Mouse (Mus musculus) A20 (cell line): ENCODE measurements around the gene Gck.

Experiments
- DNase-seq: peaks from one replicate; pipeline ENCODE4 v3.0.0-alpha.2; 2011; ENCODE audit warnings: low read depth, low spot score

Gene Gck

GRCm38 (mm10) chr11:5877421-5877820, 72.5 kb downstream of the Gck start:
- no peak for DNase-seq

- no peak for DNase-seq
Observed at GRCm38 (mm10) chr11:5873192-5873591, 76.7 kb downstream of the Gck start.

GRCm38 (mm10) chr11:5872707-5873106, 77.2 kb downstream of the Gck start:
- DNase-seq: no peak

GRCm38 (mm10) chr11:5870069-5870468, 79.8 kb downstream of the Gck start:
- no peak for DNase-seq

GRCm38 (mm10) chr11:5869331-5869730, 80.5 kb downstream of the Gck start:
- DNase-seq: no peak

- no peak for DNase-seq
Observed at GRCm38 (mm10) chr11:5868324-5868723, 81.6 kb downstream of the Gck start.

GRCm38 (mm10) chr11:5867196-5867595, 82.7 kb downstream of the Gck start:
- no peak for DNase-seq

GRCm38 (mm10) chr11:5862394-5863105, 87.3 kb downstream of the Gck start:
- no peak for DNase-seq

GRCm38 (mm10) chr11:5861678-5862393, 88.0 kb downstream of the Gck start, which contains the start of gene Aebp1:
Aebp1 (plus strand) TSS chr11:5861947.
- no peak for DNase-seq

- no peak for DNase-seq
Observed at GRCm38 (mm10) chr11:5860639-5861038, 89.2 kb downstream of the Gck start.

GRCm38 (mm10) chr11:5859883-5860550, 89.9 kb downstream of the Gck start:
- no peak for DNase-seq

- peak; percentile 25 for DNase-seq
Observed at GRCm38 (mm10) chr11:5858723-5859122, 91.2 kb downstream of the Gck start.

GRCm38 (mm10) chr11:5856479-5857130, 93.3 kb downstream of the Gck start:
- no peak for DNase-seq

GRCm38 (mm10) chr11:5855902-5856301, 94.0 kb downstream of the Gck start:
- no peak for DNase-seq

GRCm38 (mm10) chr11:5855481-5855880, 94.4 kb downstream of the Gck start:
- DNase-seq: no peak

- no peak for DNase-seq
Observed at GRCm38 (mm10) chr11:5852314-5852713, 97.6 kb downstream of the Gck start.

GRCm38 (mm10) chr11:5851021-5851736, 98.7 kb downstream of the Gck start:
- no peak for DNase-seq
